Mouse (Mus musculus) Patski (cell line): ENCODE data around the gene Nfix. TPM values are rescaled to one million over a fixed set of nuclear protein-coding genes. Genes with fewer than 3 reads are reported as not detected.
A peak's percentile ranks its signal among the peaks of the same experiment; 100 is the strongest.

Experiments used
- ATAC-seq: fragments of 100-300 bp; one replicate; pipeline ENCODE4 v1.8.0; 2021
- CTCF ChIA-PET: fragments of 350-600 bp; sonication (Branson Sonifier 250); formaldehyde crosslinking; loops from one replicate; lab custom pipeline; 2022; ENCODE audit warnings: inconsistent platforms; lab: Charles Lee
- POLR2A ChIA-PET: fragments of 350-600 bp; sonication (Branson Sonifier 250); formaldehyde crosslinking; loops from one replicate; lab custom pipeline; 2022; ENCODE audit warnings: antibody characterized with exemption, inconsistent platforms; lab: Charles Lee
- DNase-seq: peaks from one replicate; pipeline ENCODE4 v3.0.0-alpha.2; 2011; ENCODE audit warnings: low read depth, low spot score
- H3K27me3 ChIP-seq: fragments of 371-371 bp; one replicate; pipeline ENCODE4 v1.5.1; 2021
- CTCF ChIP-seq: fragments of 100-300 bp; IDR thresholded peaks from one replicate; pipeline ENCODE4 v1.5.1; 2021
- in situ Hi-C: fragments of 300-500 bp; cut with MboI; formaldehyde crosslinking; loops from 3 replicates; pipeline ENCODE4 v1.11.1; 2018; ENCODE audit warnings: low pct_unique_long_range_greater_than_20kb, mixed read lengths
- polyA plus RNA-seq: library from polyadenylated mRNA; unstranded; gene quantifications from one replicate; pipeline ENCODE4 v1.2.3, GENCODE M21; 2021

Nfix gene
- 32.5 TPM for polyA plus RNA-seq

GRCm38 (mm10) chr8:84799999-84800831, at the start of gene Nfix:
Gene Nfix (minus strand): TSS chr8:84800344.
- no peaks in the 10 kb centered on the region for H3K27me3 ChIP-seq

DNA sequence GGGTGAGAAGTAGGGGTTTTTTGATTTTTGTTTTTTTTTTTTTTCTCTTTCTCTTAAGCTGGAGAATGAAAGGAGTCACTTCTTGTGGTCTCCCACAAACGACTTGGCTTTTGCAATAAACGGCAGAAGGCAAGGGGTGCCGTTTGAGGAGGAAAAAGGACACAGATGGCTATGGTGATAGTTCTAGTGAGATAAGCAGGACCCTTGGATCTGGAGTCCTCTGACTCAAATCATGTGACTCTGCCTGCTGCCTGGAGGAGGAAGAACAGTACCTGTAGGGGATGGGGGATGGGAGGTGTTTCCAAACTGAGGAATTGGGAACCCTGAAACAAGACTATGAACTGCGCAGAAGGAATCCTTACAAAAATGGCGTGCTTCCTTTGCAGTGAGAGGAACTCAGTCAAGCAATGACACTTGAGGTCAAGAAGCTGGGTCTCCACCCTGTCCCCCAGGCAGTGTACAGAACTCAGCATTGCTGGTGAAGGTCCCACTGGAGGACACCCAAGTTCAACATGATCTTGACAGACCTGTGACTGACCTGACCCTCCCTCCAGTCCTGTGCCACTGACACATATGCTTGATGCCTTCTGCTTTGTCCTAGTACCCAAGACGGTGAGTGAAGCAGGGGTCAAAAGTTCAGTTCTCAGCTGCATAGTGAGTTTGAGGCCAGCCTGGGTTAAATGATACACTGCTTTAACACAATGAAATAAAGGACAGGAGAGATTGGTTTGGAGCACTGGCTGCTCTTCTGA, 47.7 kb upstream of the Nfix start:
- no peak for DNase-seq
- H3K27me3 ChIP-seq: no peaks in the 10 kb centered on the region
- ChIA-PET CTCF (interaction anchor here (0.7 to 2.6 kb wide), 8 partner anchors 8 to 150 kb away, joined by 3 to 9 read pairs (median 4); partner anchors contain the start of gene Farsa), POLR2A (interaction anchor here (0.6 to 2.0 kb wide), 6 partner anchors 9 to 78 kb away, joined by 3 to 11 read pairs (median 4); partner anchors contain the start of genes Farsa and Gcdh)
- in situ Hi-C loops: no loop called here
- ATAC-seq: no peak
- TF ChIP-seq CTCF: no peak

More at GRCm38 (mm10) chr8:84799999-84800831, at the start of gene Nfix:
- TF ChIP-seq CTCF: no peak
- in situ Hi-C loops: loop anchor here (5.0 kb wide), 2 partner anchors 38 to 63 kb away; no protein-coding TSS in a partner anchor
- no peak for DNase-seq
- peak; percentile 66 for ATAC-seq
- POLR2A ChIA-PET: interaction anchor here (0.7 kb wide), 1 partner anchor 87 kb away, joined by 3 read pairs; no protein-coding TSS in a partner anchor
- CTCF ChIA-PET: no interaction called here

DNA sequence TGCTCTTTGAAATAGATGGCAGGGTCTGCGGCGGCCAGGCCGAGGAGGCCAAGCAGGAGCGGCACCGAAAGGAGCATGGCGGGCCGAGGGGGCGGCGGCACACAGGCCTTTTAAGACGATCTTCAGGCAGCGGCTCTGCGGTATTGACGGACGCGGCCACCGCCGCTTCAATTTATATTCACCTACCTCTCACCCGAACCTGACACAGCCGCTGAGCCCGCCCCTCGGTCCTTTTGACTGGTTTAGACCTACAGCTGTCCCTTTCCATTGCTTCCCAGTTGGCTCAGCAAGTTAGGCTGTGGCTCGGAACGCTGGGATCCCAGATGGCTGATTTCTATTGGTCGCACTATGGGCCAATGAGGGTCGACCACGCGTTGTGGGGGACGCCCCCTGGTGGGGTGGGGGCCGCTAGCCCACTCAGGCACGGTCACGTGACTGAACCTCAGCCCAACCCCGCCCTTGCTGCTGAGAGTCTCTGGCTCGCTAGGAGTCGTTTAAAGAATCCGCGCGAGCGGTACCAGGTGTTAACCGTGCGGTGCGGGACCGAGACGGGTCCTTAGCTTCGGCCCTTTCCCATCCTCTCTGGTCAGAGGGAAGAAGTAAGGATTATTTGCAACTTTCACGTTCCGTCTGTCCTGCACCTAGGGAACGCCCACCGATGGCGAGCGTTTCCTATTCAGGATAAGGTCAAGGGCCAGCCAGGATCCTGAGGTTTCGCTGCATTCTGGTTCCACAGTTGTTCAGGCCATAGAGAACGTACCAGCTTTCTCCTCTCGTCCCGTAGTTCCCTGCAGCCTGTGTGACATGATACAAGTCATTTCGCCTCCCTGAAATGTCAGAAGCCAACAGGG, 46.8 kb upstream of the Nfix start, which contains the start of gene Calr:
TSS of gene Calr (minus strand) at position 213 of the 851 bp plus-strand sequence.
- ChIA-PET POLR2A (interaction anchor here (0.6 to 3.1 kb wide), 8 partner anchors 9 to 156 kb away, joined by 3 to 14 read pairs (median 4); partner anchors contain the start of genes Farsa and Klf1), CTCF (interaction anchor here (1.0 to 2.6 kb wide), 6 partner anchors 9 to 56 kb away, joined by 3 to 9 read pairs (median 4); partner anchors contain the start of gene Farsa)
- TF ChIP-seq CTCF: no peak
- in situ Hi-C loops: no loop called here
- H3K27me3 ChIP-seq: no peaks in the 10 kb centered on the region
- DNase-seq (peak; percentile 98), ATAC-seq (peak; percentile 97)

GRCm38 (mm10) chr8:84846094-84846721, 46.1 kb upstream of the Nfix start:
- no peaks in the 10 kb centered on the region for H3K27me3 ChIP-seq
- no peak for TF ChIP-seq CTCF
- ATAC-seq (no peak), DNase-seq (no peak)
- ChIA-PET CTCF (interaction anchor here (1.4 to 2.6 kb wide), 2 partner anchors 47 to 57 kb away, joined by 3 to 9 read pairs; no protein-coding TSS in a partner anchor), POLR2A (interaction anchor here (0.6 to 3.1 kb wide), 9 partner anchors 9 to 830 kb away, joined by 3 to 14 read pairs (median 4); partner anchors contain the start of genes Farsa and Klf1)
- in situ Hi-C loops: no loop called here

DNA sequence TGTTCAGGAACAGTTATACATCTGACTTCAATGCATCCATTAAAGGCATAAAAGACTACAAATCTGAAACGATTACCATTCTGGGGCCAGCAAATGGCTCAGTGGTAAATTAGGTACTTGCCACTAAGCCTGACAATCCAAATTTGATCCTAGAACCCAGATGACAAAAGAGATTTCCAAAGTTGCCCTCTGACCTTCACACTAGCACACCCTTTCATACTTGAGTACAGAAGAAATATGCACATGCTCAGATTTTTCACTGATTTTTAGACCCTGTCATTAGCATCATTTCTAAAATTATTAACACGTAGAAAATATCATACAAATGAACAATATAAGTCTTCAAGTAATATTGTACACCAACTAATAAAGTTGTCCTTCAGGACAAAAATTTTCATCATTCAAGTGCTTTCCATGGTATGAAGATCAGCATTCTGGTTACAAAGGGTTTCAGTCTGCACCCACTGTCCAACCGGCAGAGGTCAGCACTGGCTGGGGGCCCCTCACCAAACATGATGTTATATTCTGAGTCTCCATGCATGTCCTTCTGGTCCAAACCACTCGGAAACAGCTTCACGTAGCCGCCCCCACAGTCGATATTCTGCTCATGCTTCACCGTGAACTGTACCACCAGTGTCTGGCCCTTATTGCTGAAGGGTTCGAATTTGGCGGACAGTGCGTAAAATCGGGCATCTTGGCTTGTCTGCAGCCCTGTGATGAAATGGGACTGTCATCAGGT, 45.4 kb upstream of the Nfix start:
- no peak for DNase-seq
- in situ Hi-C loops: no loop called here
- TF ChIP-seq CTCF: no peak
- H3K27me3 ChIP-seq: no peaks in the 10 kb centered on the region
- POLR2A ChIA-PET: interaction anchor here (0.6 to 3.1 kb wide), 9 partner anchors 8 to 829 kb away, joined by 3 to 14 read pairs (median 4); partner anchors contain the start of genes Farsa and Klf1
- ATAC-seq: no peak
- CTCF ChIA-PET: interaction anchor here (1.4 kb wide), 1 partner anchor 48 kb away, joined by 3 read pairs; no protein-coding TSS in a partner anchor

GRCm38 (mm10) chr8:84844397-84845070, 44.4 kb upstream of the Nfix start:
- no peak for TF ChIP-seq CTCF
- in situ Hi-C loops: no loop called here
- POLR2A ChIA-PET: interaction anchor here (1.1 to 3.1 kb wide), 2 partner anchors 10 to 58 kb away, joined by 3 to 14 read pairs; partner anchors contain the start of gene Klf1
- ATAC-seq: no peak
- CTCF ChIA-PET: no interaction called here
- H3K27me3 ChIP-seq: no peaks in the 10 kb centered on the region
- DNase-seq: no peak

DNA sequence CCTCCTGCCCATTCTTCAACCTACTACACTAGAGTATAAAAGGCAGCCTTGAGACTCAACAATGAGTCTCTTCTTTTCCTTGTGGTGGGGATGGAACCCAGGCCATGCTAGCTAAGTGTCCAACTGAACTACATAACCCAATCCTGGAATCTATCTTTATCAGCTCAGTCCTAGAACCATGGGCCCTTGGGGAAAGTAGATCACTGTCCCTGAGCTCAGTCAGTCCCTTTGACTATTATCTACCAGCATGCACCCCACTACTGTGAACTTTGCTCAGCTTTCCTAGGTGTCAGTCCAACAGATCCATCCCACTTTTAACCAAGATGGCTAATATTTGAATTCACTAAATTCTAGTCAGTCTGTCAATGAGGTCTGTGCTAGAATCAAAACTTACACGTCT, 41.4 kb upstream of the Nfix start:
- no peak for ATAC-seq
- in situ Hi-C loops: no loop called here
- POLR2A ChIA-PET: interaction anchor here (0.6 to 1.2 kb wide), 3 partner anchors 12 to 28 kb away, joined by 3 to 4 read pairs (median 3); no protein-coding TSS in a partner anchor

More for the DNA sequence above, 41.4 kb upstream of the Nfix start:
- no peak for TF ChIP-seq CTCF
- CTCF ChIA-PET: interaction anchor here (1.5 to 2.3 kb wide), 3 partner anchors 15 to 26 kb away, joined by 3 to 6 read pairs (median 3); partner anchors contain the start of gene Farsa
- DNase-seq: no peak
- H3K27me3 ChIP-seq: no peaks in the 10 kb centered on the region
